Mouse (Mus musculus) bone marrow, adult 2 months (tissue): ENCODE data around the gene C8a. TPM values are rescaled to one million over a fixed set of nuclear protein-coding genes. Genes with fewer than 3 reads are reported as not detected.
A peak's percentile ranks its signal among the peaks of the same experiment; 100 is the strongest.

ENCODE experiments used
- H3K27ac ChIP-seq: fragments of 200-500 bp; 2 replicates; pipeline ENCODE4 v1.5.1; 2012; ENCODE audit warnings: low read depth, mild to moderate bottlenecking, control low read depth, inconsistent platforms, low read length; ENCODE audit not compliant: control insufficient read depth, poor library complexity, insufficient read depth
- H3K4me1 ChIP-seq: fragments of 200-500 bp; 2 replicates; pipeline ENCODE4 v1.6.1; 2011; ENCODE audit warnings: low read length; ENCODE audit not compliant: control insufficient read depth, insufficient read depth
- H3K4me3 ChIP-seq: fragments of 200-500 bp; replicated peaks from 2 replicates; pipeline ENCODE3; 2011; ENCODE audit warnings: mild to moderate bottlenecking, low read depth, low read length, control low read depth; ENCODE audit not compliant: control insufficient read depth
- CTCF ChIP-seq: fragments of 200-500 bp; IDR thresholded peaks from 2 replicates; pipeline ENCODE4 v1.5.1; 2011; ENCODE audit warnings: low read length, control low read depth; ENCODE audit not compliant: control insufficient read depth, insufficient read depth
- POLR2A ChIP-seq: fragments of 200-500 bp; IDR thresholded peaks from 2 replicates; pipeline ENCODE4 v1.6.1; 2011; ENCODE audit warnings: low read depth, mild to moderate bottlenecking, control low read depth, low read length, borderline replicate concordance; ENCODE audit not compliant: control insufficient read depth
- WGBS: fragments of 180-500 bp; shearing (Covaris S2); methylation state at CpG from one replicate; pipeline ENCODE4 v1.1.7; 2018; 5-methylcytosine and 5-hydroxymethylcytosine counted together
- polyA plus RNA-seq: library from polyadenylated mRNA; stranded (reverse); fragments of >200 nt; gene quantifications from 2 replicates; pipeline ENCODE4 v1.2.4, GENCODE M21; 2011; ENCODE audit warnings: low replicate concordance; ENCODE audit not compliant: missing spikeins, insufficient read depth, insufficient read length

The C8a gene
- polyA plus RNA-seq, 1 experiment = 4.6 TPM

DNA sequence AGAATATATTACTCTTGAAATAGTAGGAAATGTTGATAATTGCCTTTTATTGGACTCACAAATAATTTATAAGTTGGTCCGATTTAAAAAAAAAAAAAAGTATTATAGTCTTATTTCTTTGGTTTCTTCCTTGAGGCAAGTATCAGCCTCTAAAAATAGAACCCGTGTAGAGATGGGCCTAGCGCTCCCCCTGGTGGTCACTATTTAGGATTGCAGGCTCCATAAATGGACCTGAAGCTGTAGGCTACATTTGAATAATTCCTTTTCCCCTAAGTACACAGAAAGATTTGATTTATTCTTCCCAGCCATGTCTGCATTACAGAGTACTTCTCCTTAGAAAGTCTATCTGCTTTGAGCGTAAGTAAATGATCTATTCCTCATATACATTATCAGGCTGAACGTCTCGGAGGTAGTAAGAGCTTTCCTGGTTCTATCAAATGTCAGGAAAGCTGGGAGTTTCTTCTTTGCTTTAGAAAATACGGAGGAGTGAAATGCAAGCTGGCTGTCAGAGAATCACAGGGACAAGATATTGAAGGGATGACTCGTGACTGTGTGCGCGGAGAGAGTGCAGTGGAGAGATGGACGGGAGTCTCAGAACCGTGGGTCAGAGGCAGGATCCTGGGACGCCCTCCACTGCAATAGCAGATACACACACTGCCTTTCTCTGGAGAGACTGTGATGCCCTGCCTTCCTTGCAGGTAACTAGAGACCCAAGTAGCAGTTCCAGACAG is 18.0 kb upstream of the C8a start:
- H3K27ac ChIP-seq = no peak overlapping the region
- TF ChIP-seq CTCF = peak; percentile 56
- TF ChIP-seq POLR2A = no peak
- H3K4me3 ChIP-seq = no peak overlapping the region
- 55% methylated on average over 13 of the region's 13 CpGs for WGBS
- H3K4me1 ChIP-seq = no peaks in the 10 kb centered on the region

DNA sequence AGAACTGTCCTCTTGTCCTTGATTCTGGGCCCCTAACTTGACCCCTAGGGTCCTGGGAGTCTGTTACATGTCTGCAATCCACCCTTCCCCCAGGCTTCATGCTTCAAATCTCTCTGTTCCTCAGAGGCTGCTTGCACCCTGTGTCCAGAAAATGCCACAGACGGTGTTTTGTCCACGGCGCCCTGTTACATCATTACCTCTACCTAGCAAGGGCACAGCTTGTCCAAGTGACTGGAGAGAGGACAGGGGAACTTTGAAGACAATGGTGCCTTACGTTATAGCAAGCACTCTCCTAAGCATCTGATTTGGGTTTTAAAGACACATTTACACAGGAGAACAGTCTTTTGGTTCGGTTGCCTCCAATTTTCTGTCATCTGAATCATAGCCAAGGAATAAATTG is 17.4 kb upstream of the C8a start:
- 72% methylated on average over 5 of the region's 5 CpGs for WGBS
- no peak overlapping the region for H3K27ac ChIP-seq

DNA sequence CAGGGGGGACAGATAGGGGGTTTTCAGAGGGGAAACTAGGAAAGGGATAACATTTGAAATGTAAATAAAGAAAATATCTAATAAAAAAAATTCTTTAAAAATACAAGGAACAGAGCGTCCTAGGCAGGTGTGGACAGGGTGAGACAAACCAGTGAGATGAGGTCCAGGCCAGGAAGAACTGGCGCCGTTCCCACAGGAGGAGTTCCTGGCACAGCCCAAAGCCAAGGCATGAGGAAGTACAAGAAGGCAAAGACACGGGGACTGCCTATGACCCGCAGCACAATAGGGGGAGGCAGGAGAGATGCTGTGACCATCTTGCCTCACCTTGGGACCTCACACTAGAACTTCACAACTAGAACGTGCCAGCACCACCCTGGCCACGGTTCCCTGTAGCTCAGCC is 15.5 kb upstream of the C8a start:
- TF ChIP-seq POLR2A = no peak
- TF ChIP-seq CTCF = no peak
- Histone ChIP-seq H3K4me3 (no peak overlapping the region), H3K27ac (no peak overlapping the region), H3K4me1 (no peaks in the 10 kb centered on the region)
- 55% methylated on average over 7 of the region's 7 CpGs for WGBS

More for the DNA sequence above, 17.4 kb upstream of the C8a start:
- Histone ChIP-seq H3K4me1 (no peaks in the 10 kb centered on the region), H3K4me3 (no peak overlapping the region)
- no peak for TF ChIP-seq POLR2A
- no peak for TF ChIP-seq CTCF

DNA sequence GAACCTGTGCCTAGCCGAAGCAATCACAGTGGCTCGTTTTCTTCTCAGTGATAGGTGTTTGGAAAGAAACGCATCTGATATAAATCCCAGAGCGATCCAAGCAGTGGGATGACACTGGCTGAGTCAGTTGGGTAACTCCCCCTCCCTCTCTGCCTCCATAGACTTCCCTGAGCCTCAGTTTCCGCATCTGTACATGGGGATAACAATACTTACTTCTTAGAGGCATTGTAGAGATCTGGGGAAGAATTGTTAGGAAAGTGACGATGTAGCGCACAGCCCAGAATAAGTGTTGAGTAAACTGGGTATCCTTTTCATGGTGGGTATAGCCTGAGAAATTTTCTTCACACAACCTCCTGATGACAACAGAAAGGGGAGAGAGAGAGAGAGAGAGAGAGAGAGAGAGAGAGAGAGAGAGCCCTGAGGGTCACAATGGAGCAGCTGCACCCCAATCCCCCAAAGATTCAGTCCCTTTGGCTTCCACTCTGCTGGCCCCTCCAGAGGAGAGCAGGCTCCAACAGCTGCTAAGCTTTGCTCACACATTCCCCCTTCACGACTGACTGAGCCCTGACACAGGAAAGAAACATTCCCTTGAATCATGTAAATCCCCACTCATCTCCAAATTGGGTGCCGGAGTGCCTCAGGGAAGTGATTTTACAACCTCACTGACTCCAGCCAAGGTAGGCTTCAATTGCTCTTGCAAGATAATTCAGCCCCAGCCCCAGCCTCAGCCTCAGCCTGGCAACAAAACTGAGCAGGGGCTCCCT is 12.5 kb upstream of the C8a start:
- TF ChIP-seq CTCF (no peak), POLR2A (no peak)
- Histone ChIP-seq H3K4me3 (no peak overlapping the region), H3K4me1 (no peaks in the 10 kb centered on the region), H3K27ac (no peak overlapping the region)
- 60% methylated on average over 9 of the region's 9 CpGs for WGBS

DNA sequence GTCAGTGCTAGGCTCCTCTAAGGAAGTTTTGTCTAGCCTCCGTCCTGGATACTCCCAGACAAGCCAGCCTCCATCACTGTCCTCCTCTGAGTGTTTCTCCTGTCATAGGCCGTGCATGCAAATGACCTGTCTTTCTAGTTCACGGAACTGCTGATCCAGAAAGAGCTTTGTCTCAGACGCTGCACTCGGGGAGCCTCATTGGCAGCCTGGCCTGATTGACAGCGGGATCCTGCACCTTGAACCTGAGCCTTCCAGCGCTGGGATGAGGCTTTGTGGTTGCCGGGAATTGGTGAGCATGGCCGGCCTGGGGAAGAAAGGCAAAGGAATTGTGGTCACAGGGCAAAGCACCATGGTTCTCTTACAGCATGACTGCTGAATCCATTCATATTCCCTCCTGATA is 11.3 kb upstream of the C8a start:
- TF ChIP-seq POLR2A = no peak
- no peaks in the 10 kb centered on the region for H3K4me1 ChIP-seq
- 75% methylated on average over 9 of the region's 9 CpGs for WGBS
- H3K4me3 ChIP-seq = no peak overlapping the region
- H3K27ac ChIP-seq = no peak overlapping the region

DNA sequence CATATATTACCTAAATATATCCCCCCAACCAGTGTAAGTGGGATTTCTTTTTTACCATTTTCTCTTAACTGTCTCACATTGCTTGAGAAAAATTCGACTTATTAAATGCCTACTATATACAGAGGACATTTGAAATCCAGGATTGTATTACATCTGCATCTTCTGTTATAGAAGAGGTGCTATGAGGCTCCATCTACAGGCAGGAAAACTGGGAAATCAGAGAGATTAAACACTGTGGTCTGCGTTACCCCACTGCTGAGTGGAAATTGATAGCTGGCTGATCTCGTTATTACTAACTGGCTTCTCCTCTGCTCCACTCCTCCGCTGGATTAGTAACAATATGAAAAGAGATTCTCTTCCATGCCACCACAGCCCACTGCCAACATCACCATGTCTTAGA is 366 bp downstream of the C8a start:
- Histone ChIP-seq H3K27ac (no peak overlapping the region), H3K4me1 (no peaks in the 10 kb centered on the region), H3K4me3 (no peak overlapping the region)
- TF ChIP-seq POLR2A (no peak), CTCF (no peak)
- 79% methylated on average over 4 of the region's 4 CpGs for WGBS

DNA sequence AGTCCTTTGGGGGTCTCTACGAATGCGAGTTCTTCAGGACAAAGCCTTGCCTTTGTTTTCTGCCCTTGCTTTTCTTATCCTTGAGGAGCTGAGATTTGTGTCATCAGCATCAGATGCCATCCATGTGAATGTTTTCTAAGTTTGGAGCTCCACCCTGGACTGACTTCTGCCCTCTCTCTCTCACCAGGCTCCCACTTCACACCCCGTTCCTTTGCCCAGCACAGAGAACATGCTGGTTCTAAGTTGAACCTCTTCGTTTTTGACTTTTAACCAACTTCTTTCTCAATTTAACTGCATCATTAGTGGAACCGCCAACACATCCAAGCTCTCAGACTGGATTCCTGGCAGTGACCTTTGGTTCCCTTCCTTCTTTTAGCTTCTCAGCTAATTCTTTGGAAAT is 6.0 kb downstream of the C8a start:
- TF ChIP-seq CTCF (no peak), POLR2A (no peak)
- Histone ChIP-seq H3K27ac (no peak overlapping the region), H3K4me3 (no peak overlapping the region), H3K4me1 (no peaks in the 10 kb centered on the region)
- WGBS = 78% methylated on average over 5 of the region's 5 CpGs

DNA sequence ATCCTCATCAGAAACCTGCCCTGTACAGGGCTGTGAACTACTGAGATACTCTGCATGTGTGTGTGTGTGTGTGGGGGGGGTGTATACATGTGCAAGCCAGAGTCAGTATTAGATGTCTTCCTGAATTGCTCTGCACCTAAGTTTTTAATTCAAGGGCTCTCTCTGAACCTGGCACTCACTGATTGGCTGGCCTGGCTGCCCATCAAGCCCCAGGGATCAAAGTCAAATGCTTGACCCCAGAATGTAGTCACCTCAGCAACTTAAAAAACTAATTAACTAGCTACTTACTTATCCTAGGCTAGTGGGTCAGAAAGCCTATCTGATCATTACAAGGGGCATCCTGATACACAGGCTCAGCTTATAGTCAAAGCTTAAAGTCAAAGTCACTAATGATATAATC is 6.6 kb downstream of the C8a start:
- TF ChIP-seq POLR2A (no peak), CTCF (no peak)
- no peaks in the 10 kb centered on the region for H3K4me1 ChIP-seq
- no peak overlapping the region for H3K27ac ChIP-seq
- no peak overlapping the region for H3K4me3 ChIP-seq
